Mouse (Mus musculus): ENCODE results near the gene Lrrc25.

Lrrc25 gene

DNA sequence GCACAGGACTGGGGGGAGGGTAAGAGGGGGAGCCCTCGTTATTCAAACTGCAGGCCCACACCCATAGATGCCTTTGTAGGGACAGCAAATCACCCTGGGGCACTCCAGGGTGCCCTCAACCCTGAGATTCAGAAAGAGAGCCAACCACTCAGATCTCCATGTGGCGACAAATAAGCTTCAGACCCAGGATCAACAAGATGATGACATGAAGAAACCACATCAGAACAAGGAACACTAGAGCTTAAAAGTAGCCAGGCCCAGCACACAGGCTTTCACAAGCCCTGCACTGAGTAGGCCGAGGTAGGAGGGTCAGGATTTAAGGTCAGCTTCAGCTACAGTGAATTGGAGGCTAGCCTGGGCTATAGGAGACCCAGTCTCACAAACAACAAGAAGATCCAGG is 33.0 kb downstream of the Lrrc25 start:
- DNase-seq: no peak

DNA sequence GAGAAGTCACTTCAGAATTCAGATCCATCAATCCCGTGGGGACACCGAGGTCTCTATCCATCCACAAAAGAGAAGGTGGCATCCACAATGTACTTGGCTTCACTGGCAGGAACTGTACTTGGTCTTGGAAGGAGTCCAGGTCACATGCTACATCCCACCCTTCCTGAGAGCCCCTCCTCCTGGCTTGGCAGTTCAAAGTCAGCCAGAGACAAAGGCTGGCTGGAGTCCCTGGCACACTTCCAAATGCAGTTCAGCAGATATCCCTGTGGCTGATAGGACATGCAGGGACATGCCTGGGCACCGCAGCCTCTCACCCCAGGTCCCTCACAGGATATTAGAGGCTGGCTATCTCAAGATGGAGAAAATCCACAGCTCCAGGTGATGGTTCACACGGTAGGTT is 33.4 kb downstream of the Lrrc25 start:
- no peak for DNase-seq

DNA sequence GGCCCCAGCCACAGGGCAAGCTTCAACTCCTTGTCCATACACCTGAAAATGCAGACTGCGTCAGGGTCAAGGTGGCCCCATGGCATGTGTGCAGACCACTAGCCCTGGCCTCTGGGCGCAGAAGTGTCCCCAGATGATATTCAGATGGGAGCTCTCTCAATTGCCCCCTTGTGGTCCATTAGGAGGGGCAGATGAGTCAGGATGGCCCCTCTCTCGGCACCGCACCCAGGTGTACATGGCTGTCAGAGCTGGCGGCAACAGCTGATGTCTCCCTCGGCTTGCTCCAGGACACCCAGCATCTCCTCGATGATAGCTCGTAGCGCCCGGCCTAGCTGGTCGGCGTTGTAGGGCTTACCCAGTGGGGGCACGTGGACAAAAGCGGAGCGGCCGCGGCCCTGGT is 34.4 kb downstream of the Lrrc25 start:
- DNase-seq: peak; percentile 8

DNA sequence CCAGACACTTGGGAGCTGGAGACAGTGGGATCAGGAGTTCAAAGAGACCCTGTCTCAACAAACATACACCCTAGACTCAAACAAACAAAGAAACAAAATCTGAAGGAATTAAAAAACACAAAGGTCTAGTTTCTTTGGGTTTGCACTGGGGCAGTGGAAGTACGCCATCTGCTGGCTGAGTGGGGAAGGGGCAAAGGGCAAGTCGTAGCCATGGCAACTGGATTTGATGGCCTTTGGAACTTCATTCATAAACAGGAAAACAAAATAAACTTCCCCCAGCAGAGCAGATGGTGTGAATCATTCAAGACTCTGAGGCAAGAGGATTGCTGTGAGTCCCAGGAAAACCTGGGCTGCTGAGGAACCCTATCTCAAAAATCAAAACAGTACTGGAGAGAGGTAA is 37.3 kb downstream of the Lrrc25 start:
- DNase-seq: peak; percentile 78

DNA sequence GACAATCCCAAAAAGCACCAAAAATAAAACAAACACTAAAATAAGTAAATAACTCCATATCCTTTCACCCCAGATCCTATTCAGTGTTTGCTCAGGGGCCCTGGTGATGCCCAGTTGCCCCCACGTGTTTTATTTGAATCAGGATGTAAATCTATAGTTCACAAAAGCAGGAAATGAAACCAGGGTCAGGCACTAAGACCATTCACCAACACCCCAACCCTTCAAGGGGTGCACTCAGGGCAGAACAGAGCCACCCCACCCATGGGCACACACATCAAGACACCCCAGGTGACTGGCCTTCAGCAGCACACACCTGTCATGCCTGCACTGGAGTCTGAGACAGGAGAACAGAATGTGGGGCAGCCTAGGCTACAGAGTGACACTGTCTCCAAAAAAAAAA is 38.2 kb downstream of the Lrrc25 start:
- peak; percentile 8 for DNase-seq

DNA sequence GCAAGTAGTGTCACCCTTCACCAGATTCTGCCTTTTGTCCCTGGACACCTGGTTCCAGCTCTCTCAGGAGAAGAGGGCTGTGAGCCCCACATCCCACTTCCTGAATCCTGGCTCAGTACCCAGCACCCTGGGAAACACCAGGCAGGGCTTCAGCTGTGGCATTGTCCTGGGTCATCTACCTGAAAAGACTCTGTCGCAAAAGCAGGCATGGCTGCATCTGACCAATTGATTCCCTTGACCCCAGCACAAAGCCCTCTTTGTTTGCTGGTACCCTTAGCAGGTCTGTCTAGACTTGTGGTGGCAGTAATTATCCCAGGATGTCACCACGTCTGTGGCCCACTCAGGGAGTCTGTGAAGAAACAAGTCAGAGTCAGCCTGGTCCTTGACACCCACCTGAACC is 39.5 kb downstream of the Lrrc25 start:
- no peak for DNase-seq

DNA sequence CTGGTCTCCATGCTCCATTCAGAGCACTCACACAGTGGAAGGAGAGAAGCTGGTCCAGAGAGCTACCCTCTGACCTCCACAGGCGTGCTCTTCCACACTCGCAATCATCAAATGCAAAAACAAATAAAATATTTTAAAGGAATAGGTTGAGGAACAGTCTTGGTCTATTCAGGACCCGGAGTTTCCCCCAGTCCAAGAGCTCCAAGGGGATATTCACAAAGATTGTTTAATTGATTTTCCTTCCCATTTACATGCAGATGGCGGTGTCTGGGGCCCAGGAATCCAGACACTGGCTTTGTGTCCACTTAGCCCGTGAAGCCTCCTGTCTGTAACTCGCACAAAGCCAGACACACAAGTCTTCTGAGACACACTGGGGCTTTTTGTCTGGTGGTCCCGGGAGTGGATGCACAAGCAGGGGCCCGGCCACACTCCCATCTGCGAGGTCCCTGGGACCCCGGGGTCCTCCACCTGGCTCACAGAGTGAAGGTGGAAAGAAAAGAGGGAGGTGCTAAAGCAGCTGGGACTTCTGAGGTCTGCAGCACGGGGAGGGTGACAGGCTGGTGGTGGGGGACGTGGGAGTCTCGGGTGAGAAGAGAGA is 40.3 kb downstream of the Lrrc25 start:
- peak; percentile 7 for DNase-seq

DNA sequence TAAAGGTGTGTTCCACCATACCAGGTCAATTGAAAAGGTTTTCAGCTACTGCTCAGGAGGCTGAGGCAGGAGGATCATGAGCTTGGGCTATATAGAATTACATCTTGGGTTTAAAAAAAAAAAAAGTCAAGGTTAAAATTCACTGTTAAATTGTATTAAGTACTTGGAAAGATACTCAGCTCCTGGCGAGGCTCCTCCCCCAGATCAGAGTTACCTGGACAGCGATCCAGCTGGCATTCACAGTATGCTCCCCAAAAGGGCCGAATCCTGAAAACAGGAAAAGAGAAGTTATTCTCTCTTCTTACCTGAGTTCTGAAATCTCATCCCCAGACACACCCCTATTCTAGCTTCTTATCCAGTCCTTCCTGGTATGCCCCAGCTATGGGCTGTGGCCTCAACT is 41.3 kb downstream of the Lrrc25 start:
- DNase-seq: no peak

DNA sequence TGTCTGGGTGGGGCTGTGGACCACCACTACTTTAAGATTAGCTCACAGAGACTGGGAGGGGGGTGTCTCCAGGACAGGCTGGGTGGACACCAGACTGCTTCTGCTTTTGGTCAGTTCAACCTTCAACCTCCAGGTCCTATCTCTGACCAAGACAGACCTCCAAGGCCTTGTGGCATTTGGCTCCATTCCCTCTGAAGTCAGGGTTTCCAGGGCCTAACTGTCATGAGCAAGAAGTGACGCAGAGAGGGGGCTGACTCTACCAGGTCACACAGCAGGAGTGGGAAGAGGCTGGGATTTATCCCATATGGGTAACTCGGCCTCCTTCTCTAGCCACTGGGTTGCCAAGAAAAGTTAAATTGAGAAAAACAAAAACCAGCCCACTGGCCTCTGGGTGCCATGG is 41.8 kb downstream of the Lrrc25 start:
- no peak for DNase-seq

DNA sequence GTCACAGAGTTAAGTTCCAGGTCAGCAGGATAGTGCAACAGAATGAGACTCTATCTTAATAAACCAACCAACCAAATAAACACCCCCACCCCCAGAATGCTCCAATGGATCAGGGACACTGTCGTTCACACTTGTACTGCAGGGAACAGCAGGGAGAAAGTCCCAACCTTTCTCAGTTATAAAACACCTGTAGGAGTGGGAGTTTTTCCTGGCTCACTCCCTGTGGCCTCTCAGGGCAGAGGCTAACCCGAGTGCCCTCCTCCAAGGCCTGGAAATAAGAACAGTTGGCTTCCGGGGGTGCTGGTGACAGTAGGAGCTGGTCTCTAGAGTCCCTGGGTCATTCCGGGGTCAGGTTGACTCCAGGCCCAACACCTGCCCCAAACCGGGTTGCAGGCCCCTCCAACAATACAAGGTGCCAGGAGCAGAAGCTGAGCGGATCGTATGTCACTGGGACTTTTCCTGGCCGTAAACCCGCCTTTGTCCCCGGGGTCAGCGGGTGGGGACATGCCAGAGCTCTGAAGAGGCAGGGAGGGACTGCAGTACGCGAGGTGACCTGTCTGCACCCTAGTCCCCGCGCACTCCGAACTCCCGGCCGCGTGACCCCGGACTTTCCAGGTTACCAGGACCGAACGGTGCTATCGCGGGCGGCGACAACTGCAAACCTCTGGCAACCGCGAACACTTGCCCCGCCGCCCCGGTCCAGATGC is 43.1 kb downstream of the Lrrc25 start:
- DNase-seq: peak; percentile 8

DNA sequence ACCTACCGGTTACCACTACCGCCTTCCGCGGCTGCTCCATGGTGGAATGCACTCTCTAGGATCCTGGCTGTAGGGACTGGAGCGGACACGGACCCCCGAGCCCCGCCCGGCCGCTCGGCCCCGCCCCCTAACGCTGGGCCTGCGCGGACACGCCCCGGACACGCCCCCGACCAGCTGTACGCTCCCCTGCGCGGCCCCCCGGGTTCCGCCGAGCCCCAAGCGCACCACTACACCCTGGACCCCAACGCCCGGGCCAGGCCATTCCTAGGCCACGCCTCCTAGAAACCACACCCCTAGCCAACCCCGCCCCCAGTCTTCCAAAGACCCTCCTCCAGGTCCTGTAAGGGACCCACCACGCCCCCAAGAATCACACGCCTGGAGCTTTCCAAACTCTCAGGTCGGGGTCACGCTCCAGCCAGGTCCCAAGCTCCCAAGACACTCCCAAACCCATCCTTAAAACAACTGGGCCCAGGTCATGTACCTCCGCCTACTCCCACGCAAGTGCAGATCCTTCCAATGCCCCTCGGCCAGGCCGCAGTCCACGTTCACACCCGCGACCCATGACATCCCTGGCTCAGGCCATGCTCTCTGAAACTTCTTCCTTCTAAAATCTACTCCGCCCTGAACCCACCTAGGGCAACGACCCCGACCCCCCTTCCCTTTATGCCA is 43.8 kb downstream of the Lrrc25 start:
- peak; percentile 96 for DNase-seq

DNA sequence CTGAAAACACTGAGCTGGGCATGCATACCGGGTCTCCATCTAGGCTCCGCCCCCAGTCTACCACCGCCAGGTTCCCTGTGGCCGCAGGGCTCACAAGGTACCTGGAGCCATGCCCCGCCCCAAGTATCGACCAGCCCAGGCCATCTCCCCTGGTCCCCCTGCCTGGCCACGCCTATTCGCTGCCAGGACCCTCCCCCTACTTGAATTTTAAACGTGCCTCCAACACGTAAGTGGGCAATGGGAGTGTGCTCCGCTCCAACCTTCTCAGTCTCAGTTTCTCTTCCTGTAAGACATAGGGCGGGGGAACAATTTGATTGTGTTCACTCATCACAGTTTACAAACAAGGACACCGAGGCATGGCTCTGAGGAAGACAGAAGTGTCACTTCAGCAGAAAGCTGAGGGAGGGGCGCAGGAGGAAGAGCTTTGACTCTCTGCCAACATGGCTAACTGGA is 44.3 kb downstream of the Lrrc25 start, which contains the start of gene Pgpep1:
Gene Pgpep1 (minus strand): TSS at position 116 of the 453 bp plus-strand sequence.
- DNase-seq: peak; percentile 63

DNA sequence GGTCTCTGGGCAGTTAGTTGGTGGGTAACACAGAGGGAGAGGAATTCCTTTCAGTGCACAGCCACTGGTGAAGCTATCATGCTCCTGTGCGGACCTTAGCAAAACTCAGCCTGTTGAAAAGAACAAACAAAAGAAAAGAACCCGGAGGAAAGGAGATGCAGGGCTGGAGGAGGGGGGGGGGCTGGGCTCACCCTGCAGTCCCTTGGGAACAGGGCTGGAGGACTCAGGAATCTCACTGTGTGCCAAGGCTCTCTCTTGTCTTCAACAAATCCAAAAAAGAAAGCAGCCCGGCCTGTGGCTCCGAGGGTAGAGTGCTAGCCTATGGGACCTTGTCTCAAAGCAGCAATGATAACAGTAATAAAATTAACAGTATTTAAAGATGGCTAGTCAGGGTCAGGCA is 47.7 kb downstream of the Lrrc25 start:
- DNase-seq: no peak

DNA sequence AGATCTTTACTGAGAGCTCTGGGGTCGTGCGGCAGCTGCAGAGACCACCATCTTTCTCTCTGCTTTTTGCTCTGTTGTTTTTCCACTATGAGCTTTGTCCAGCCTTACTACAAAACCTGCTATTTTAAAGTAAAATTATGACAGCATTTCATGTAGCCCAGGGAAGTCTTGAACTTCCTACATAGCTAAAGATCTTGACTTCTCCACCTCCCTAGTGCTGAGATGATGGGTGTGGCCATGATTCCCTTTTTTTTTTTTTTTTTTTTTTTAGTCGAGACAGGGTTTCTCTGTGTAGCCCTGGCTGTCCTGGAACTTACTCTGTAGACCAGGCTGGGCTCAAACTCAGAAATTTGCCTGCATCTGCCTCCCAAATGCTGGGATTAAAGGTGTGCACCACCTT is 48.7 kb downstream of the Lrrc25 start:
- DNase-seq: no peak

DNA sequence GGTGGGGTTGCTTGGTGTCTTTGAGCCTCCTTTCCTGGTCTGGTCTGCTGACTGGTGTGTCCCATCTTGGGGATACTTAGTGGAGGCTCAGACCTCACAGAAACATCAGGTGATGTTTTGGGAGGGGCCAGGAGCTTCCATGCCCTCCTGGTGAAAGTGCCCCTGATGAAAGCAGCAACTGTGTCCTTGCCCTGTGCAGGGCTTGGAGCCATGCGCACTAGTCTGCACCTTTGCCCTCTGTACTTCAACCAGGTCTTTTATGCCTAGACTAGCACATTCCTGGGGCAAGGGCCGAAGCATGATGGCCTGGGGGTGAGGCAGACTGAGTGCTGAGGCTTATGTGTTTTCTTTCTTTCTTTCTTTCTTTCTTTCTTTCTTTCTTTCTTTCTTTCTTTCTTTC is 49.6 kb downstream of the Lrrc25 start:
- no peak for DNase-seq

DNA sequence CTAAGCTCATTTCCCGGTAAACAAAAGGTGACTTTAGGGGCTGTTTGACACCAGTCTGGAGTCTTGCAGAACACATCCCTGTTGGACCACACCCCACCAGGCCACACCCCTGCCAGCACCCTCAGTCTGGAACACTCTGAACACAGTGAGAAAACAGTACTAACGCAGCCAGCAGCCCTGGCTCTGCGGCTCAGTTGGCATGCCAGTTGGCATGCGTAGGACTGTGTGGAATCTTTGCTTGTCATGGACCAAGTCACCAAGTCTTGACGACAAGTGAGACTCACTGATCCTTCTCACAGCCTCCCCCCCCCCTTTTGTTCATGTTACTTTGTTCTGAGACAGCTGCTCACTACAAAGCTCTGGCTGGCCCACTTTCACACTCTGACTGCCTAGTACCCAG is 51.1 kb downstream of the Lrrc25 start:
- peak; percentile 57 for DNase-seq

Data from thymus, postnatal 4 days (tissue).